ENCODE assay signal across 9 mouse cellular contexts in genomic region chr14:46384946-46385691, GRCm38 (mm10). TPM values are rescaled to one million over a fixed set of nuclear protein-coding genes. Genes with fewer than 3 reads are reported as not detected.
DNase-seq lines count a peak whose midpoint lies in the region; ATAC-seq and TF ChIP-seq lines count a peak whose summit lies in the region.
"Had no signal": no experiment of that assay in that cellular context is flagged by ENCODE, and none has a peak within 500 bp of the region (broad histone marks: within the 10 kb centered on the region; RNA-seq: fewer than 3 reads in every experiment).

No protein-coding gene starts in this region.

- ATAC-seq in hindbrain, embryonic 13.5 days (ENCODE audit: low FRiP score) = no peak

- H3K27ac ChIP-seq in gastrocnemius, adult 2 months = peak overlapping the region; percentile 84
- H3K27ac ChIP-seq in hindbrain, embryonic 13.5 days = no peak overlapping the region

- intact Hi-C loops in gastrocnemius, adult 2 months (cut with DNase I) = loop anchor here (5.0 to 10.0 kb wide), 4 partner anchors 68 to 393 kb away; no protein-coding TSS in a partner anchor
- intact Hi-C loops in gastrocnemius, postnatal 36 days (cut with DNase I) = loop anchor here (5.0 to 10.0 kb wide), 3 partner anchors 83 to 388 kb away; no protein-coding TSS in a partner anchor

- DNase-seq in gastrocnemius, adult 2 months = no peak
- DNase-seq in gastrocnemius, postnatal 36 days = no peak
- peak; percentile 22 for DNase-seq in R1 (ENCODE audit: low read depth, low spot score)
- peak; percentile 42 for DNase-seq in lung, postnatal 10 days
- DNase-seq in cerebellum, adult 9-10 months = no peak
- no peak for DNase-seq in cerebellum, postnatal 4 days (ENCODE audit: low spot score in 2 of 2)
- DNase-seq in gastrocnemius, adult 18-20 months (ENCODE audit: low spot score) = no peak
- DNase-seq: layer of hippocampus, postnatal 36 days had no signal

- 15% methylated on average over 14 of the region's 14 CpGs for WGBS in hindbrain, embryonic 13.5 days

- H3K4me3 ChIP-seq in gastrocnemius, adult 2 months = peak overlapping the region; percentile 71
- H3K4me3 ChIP-seq in hindbrain, embryonic 13.5 days = peak overlapping the region; percentile 57

- peaks cover 97% of the 10 kb centered on the region for H3K27me3 ChIP-seq in hindbrain, embryonic 13.5 days

- H3K4me2 ChIP-seq in hindbrain, embryonic 13.5 days = peak overlapping the region; percentile 87

- peaks cover 54% of the 10 kb centered on the region for H3K4me1 ChIP-seq in hindbrain, embryonic 13.5 days (replicated peaks)

- no peaks in the 10 kb centered on the region for H3K9me3 ChIP-seq in hindbrain, embryonic 13.5 days

- peak overlapping the region; percentile 55; the same call in 1 of the 2 replicates for H3K9ac ChIP-seq in hindbrain, embryonic 13.5 days

- TF ChIP-seq CTCF in gastrocnemius, adult 2 months (IDR thresholded peaks at IDR 0.05) = no peak

- H3K36me3 ChIP-seq in hindbrain, embryonic 13.5 days = no peaks in the 10 kb centered on the region

RNA-seq across cellular contexts. Expression of gene Bmp4, which starts 5.3 kb away (rescaled TPM):
- 1 to 10 TPM; 5.0 to 5.4 TPM for total RNA-seq in gastrocnemius, adult 2 months (2021)
- 1 to 10 TPM; 6.7 to 8.9 TPM for total RNA-seq in gastrocnemius, postnatal 36 days (2021)
- polyA plus RNA-seq in hindbrain, embryonic 13.5 days (2015; fragmentation: Nextera tagmentation; extraction: Ambion mirVana) = 3.2 and 4.1 TPM in 2 replicates
- total RNA-seq in gastrocnemius, adult 18-20 months (2021) = 1 to 10 TPM; 7.8 to 8.8 TPM

RNA-seq across cellular contexts. Expression of gene Gm15217, which starts 5.9 kb away (rescaled TPM):
- not detected for total RNA-seq in gastrocnemius, adult 2 months (2021)
- total RNA-seq in gastrocnemius, postnatal 36 days (2021) = not detected
- not detected in 2 replicates for polyA plus RNA-seq in hindbrain, embryonic 13.5 days (2015; fragmentation: Nextera tagmentation; extraction: Ambion mirVana)
- total RNA-seq in gastrocnemius, adult 18-20 months (2021) = not detected
- total RNA-seq: layer of hippocampus, postnatal 36 days had no signal

Comparison
In these comparisons a context has a peak if more than half of its experiments do, and no peak if none do; other contexts are left out.
1. DNase-seq: peak in R1 (single experiment) and lung, postnatal 10 days (single experiment); none in gastrocnemius, adult 2 months (single experiment), gastrocnemius, postnatal 36 days (0 of 2), cerebellum, adult 9-10 months (single experiment), cerebellum, postnatal 4 days (0 of 2) and gastrocnemius, adult 18-20 months (single experiment).